Mouse (Mus musculus): ENCODE results near the gene Zfp110. TPM values are rescaled to one million over a fixed set of nuclear protein-coding genes. Genes with fewer than 3 reads are reported as not detected.
A peak's percentile ranks its signal among the peaks of the same experiment; 100 is the strongest.

Gene Zfp110
- polyA plus RNA-seq, 1 experiment from 2014 or later = 26.5 TPM

DNA sequence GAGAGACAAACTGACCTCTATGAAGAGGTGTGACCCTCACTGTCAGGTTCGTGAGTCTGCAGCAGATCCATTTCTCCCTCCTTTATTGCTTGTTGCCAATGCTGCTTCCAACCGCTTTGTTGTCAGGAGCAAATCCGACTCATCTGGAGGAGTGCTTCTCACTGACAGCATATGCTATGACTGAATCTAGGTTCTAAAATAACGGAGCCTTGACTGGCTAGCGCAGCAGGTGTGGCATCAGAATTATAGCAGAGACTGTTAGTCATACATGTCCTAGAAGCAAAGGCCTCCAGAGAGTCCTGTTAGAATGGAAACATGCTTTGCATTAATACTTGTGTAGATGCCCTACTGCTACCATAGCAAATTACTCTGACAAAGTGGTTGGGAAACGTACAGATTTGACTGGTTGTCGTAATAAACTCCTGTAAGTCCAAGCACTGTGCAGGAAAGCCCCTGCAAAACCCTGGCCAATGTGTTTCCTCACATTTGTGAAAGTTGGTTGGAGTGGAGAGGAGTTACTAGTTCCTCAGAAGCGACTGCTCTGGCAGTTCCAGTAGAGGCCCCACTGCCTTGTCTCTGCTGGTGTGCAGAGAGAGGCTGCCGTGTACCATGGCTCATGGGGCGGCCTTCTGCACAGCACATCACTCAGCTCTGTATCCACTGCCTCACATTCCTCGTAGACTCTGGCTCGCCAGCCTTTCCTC is 52.2 kb downstream of the Zfp110 start:
- Histone ChIP-seq H3K27ac (ENCODE audit: low read length) (no peak overlapping the region), H3K36me3 (ENCODE audit: control insufficient read depth, insufficient read depth) (peaks cover 59% of the 10 kb centered on the region), H3K4me1 (ENCODE audit: control insufficient read depth, insufficient read depth, low read length) (peaks cover 9% of the 10 kb centered on the region), H3K9ac (ENCODE audit: low read length) (no peak overlapping the region), H3K4me3 (ENCODE audit: low read length) (no peak overlapping the region), H3K4me2 (ENCODE audit: low read depth, low read length) (no peak overlapping the region), H3K9me3 (replicated peaks; ENCODE audit: control insufficient read depth, low read length) (no peaks in the 10 kb centered on the region), H3K27me3 (ENCODE audit: control insufficient read depth, insufficient read depth, low read length) (no peaks in the 10 kb centered on the region)
- ATAC-seq (replicated peaks; ENCODE audit: extremely low read depth, insufficient read depth, low FRiP score) = no peak
- 90% methylated on average over 12 of the region's 12 CpGs for WGBS

DNA sequence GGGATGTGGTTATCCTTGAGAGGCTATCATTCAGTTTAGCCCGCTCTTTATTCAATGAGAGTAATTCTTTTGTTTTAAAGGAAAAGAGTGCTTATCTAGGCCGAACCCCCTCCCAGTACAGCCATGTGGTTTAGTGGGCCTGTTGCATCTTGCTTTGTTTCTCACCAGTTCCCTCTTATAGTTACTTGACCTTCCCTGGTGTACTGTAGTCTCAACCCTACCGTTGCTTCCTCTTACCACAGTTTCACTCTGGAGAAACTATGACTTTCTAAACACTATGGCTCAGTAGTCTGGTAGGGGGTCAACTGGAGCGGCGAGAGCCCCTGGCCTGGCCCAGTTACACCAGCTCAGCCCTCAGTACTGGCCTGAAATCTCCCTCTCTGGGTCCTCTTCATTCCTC is 53.0 kb downstream of the Zfp110 start:
- Histone ChIP-seq H3K9me3 (replicated peaks; ENCODE audit: control insufficient read depth, low read length) (no peaks in the 10 kb centered on the region), H3K27ac (ENCODE audit: low read length) (no peak overlapping the region), H3K27me3 (ENCODE audit: control insufficient read depth, insufficient read depth, low read length) (no peaks in the 10 kb centered on the region), H3K36me3 (ENCODE audit: control insufficient read depth, insufficient read depth) (peaks cover 63% of the 10 kb centered on the region), H3K9ac (ENCODE audit: low read length) (no peak overlapping the region), H3K4me3 (ENCODE audit: low read length) (no peak overlapping the region), H3K4me2 (ENCODE audit: low read depth, low read length) (no peak overlapping the region), H3K4me1 (ENCODE audit: control insufficient read depth, insufficient read depth, low read length) (peaks cover under 1% of the 10 kb centered on the region)
- WGBS = 91% methylated on average over 5 of the region's 5 CpGs
- ATAC-seq (replicated peaks; ENCODE audit: extremely low read depth, insufficient read depth, low FRiP score) = no peak

DNA sequence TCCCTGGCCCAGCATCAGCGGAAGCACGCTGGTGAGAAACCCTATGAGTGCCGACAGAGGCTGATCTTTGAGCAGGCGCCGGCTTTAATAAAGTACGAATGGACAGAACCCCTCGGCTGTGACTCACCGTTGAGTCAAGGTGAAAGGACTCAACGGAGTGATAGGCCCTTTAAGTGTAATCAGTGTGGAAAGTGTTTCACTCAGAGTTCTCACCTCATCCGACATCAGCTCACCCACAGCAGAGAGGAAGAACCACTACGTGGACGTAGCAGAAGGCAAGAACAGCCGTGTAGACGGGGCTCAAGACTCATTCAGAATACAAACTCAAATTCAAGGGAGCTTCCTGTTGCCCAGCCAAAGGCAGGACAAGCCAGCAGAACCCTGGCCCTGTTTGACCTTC is 56.4 kb downstream of the Zfp110 start:
- Histone ChIP-seq H3K9me3 (replicated peaks; ENCODE audit: control insufficient read depth, low read length) (no peaks in the 10 kb centered on the region), H3K4me1 (ENCODE audit: control insufficient read depth, insufficient read depth, low read length) (no peaks in the 10 kb centered on the region), H3K9ac (ENCODE audit: low read length) (no peak overlapping the region), H3K4me3 (ENCODE audit: low read length) (no peak overlapping the region), H3K36me3 (ENCODE audit: control insufficient read depth, insufficient read depth) (peaks cover 47% of the 10 kb centered on the region), H3K4me2 (ENCODE audit: low read depth, low read length) (no peak overlapping the region), H3K27me3 (ENCODE audit: control insufficient read depth, insufficient read depth, low read length) (no peaks in the 10 kb centered on the region), H3K27ac (ENCODE audit: low read length) (no peak overlapping the region)
- no peak for ATAC-seq (replicated peaks; ENCODE audit: extremely low read depth, insufficient read depth, low FRiP score)
- WGBS = 86% methylated on average over 14 of the region's 14 CpGs

DNA sequence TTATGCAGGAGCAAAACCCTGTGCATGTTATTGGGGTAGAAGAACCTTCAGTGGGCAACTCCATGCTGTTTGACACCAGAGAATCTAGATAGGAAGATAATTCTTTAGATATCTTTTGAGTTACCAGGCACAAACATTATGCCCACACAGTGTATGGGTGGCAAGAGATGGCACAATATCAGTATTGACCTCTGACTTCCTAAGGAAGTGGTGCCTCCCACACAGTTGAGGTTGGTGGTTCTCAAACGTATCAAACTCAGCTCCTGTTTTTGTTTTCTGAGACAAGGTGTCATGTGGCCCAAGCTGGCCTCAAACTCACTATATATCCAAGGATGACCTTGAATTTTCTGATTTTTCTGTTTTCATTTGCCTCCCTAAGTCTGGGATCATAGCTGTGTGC is 56.8 kb downstream of the Zfp110 start:
- H3K9ac ChIP-seq (ENCODE audit: low read length) = no peak overlapping the region
- H3K36me3 ChIP-seq (ENCODE audit: control insufficient read depth, insufficient read depth) = peaks cover 43% of the 10 kb centered on the region
- no peak overlapping the region for H3K27ac ChIP-seq (ENCODE audit: low read length)
- H3K27me3 ChIP-seq (ENCODE audit: control insufficient read depth, insufficient read depth, low read length) = no peaks in the 10 kb centered on the region
- H3K9me3 ChIP-seq (replicated peaks; ENCODE audit: control insufficient read depth, low read length) = no peaks in the 10 kb centered on the region
- no peak overlapping the region for H3K4me3 ChIP-seq (ENCODE audit: low read length)
- WGBS = 64% methylated on average over 1 of the region's 1 CpGs
- H3K4me2 ChIP-seq (ENCODE audit: low read depth, low read length) = no peak overlapping the region
- no peak for ATAC-seq (replicated peaks; ENCODE audit: extremely low read depth, insufficient read depth, low FRiP score)
- H3K4me1 ChIP-seq (ENCODE audit: control insufficient read depth, insufficient read depth, low read length) = no peaks in the 10 kb centered on the region

DNA sequence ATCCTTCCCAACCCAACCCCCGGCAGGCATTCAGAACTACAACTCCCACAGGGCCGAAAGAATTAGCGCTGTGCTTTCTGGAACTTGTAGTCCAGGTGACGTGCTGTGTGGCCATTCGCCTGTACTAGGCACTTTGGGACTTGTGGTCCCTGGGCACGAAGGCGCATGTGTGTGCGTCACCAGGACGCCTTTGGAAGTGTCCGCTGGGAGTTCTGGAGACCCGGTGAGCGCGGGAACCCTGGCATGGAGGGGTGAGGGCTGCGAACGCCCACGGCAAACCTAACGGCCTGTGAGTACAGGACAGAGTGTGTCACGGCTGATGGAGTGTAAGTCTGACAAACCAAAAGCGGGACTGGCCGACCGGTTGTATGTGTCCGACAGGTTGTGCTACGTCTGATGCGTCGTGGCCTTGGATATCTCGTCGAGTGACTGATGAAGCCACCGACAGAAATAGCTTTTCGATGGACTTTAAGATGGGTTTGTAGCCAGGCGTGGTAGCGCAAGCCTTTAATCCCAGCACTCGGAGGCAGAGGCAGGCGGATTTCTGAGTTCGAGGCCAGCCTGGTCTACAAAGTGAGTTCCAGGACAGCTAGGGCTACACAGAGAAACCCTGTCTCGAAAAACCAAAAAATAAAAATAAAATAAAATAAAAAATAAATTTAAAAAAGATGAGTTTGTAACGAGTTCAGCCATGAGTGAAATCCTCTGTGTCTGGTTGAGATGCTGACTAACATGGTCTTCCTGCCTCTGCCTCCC is 63.3 kb downstream of the Zfp110 start, which contains the start of gene Zscan22:
Zscan22 (plus strand) TSS at position 161 of the 756 bp plus-strand sequence.
- WGBS = 4% methylated on average over 36 of the region's 36 CpGs
- H3K4me2 ChIP-seq (ENCODE audit: low read depth, low read length) = peak within 1 kb of the TSS; percentile 69
- H3K4me3 ChIP-seq (ENCODE audit: low read length) = peak within 1 kb of the TSS; percentile 73
- H3K9ac ChIP-seq (ENCODE audit: low read length) = peak within 1 kb of the TSS; percentile 79
- H3K27ac ChIP-seq (ENCODE audit: low read length) = peak within 1 kb of the TSS; percentile 64
- H3K4me1 ChIP-seq (ENCODE audit: control insufficient read depth, insufficient read depth, low read length) = peaks cover 8% of the 10 kb centered on the region
- H3K9me3 ChIP-seq (replicated peaks; ENCODE audit: control insufficient read depth, low read length) = no peaks in the 10 kb centered on the region
- ATAC-seq (replicated peaks; ENCODE audit: extremely low read depth, insufficient read depth, low FRiP score) = peak; percentile 99
- H3K27me3 ChIP-seq (ENCODE audit: control insufficient read depth, insufficient read depth, low read length) = no peaks in the 10 kb centered on the region
- peaks cover under 1% of the 10 kb centered on the region; the same call in 1 of the 2 replicates for H3K36me3 ChIP-seq (ENCODE audit: control insufficient read depth, insufficient read depth)

Other genes with a start within 250 kb of the Zfp110 start
- gene Vmn2r53, start 226.0 kb upstream of the Zfp110 start, polyA plus RNA-seq (2015; fragmentation: Nextera tagmentation; extraction: Ambion mirVana) = under 0.01 and 0.01 TPM in 2 replicates
- gene Vmn2r54, start 194.4 kb upstream of the Zfp110 start, polyA plus RNA-seq (2015; fragmentation: Nextera tagmentation; extraction: Ambion mirVana) = not detected in 2 replicates
- not detected in 2 replicates for gene Vmn2r55, start 149.8 kb upstream of the Zfp110 start, polyA plus RNA-seq (2015; fragmentation: Nextera tagmentation; extraction: Ambion mirVana)
- gene Vmn2r56, start 99.8 kb upstream of the Zfp110 start, polyA plus RNA-seq (2015; fragmentation: Nextera tagmentation; extraction: Ambion mirVana) = not detected in 2 replicates
- gene Zscan18, start 31.1 kb upstream of the Zfp110 start, polyA plus RNA-seq (2015; fragmentation: Nextera tagmentation; extraction: Ambion mirVana) = 4.4 and 5.9 TPM in 2 replicates
- gene Zfp329, start 15.9 kb upstream of the Zfp110 start, polyA plus RNA-seq (2015; fragmentation: Nextera tagmentation; extraction: Ambion mirVana) = 8.9 and 11.2 TPM in 2 replicates
- gene Zfp128, start 46.4 kb downstream of the Zfp110 start, polyA plus RNA-seq (2015; fragmentation: Nextera tagmentation; extraction: Ambion mirVana) = 2.7 and 3.2 TPM in 2 replicates
- gene Zscan22, start 63.1 kb downstream of the Zfp110 start, polyA plus RNA-seq (2015; fragmentation: Nextera tagmentation; extraction: Ambion mirVana) = 9.9 and 10.8 TPM in 2 replicates
- 521 and 529 TPM in 2 replicates for gene Rps5, start 87.5 kb downstream of the Zfp110 start, polyA plus RNA-seq (2015; fragmentation: Nextera tagmentation; extraction: Ambion mirVana)
- gene Rnf225, start 92.7 kb downstream of the Zfp110 start, polyA plus RNA-seq (2015; fragmentation: Nextera tagmentation; extraction: Ambion mirVana) = 0.47 and 0.74 TPM in 2 replicates
- 6.5 and 6.7 TPM in 2 replicates for gene Zfp324, start 131.1 kb downstream of the Zfp110 start, polyA plus RNA-seq (2015; fragmentation: Nextera tagmentation; extraction: Ambion mirVana)
- gene Zfp446, start 143.1 kb downstream of the Zfp110 start, polyA plus RNA-seq (2015; fragmentation: Nextera tagmentation; extraction: Ambion mirVana) = 6.5 and 7.0 TPM in 2 replicates
- gene Slc27a5, start 163.4 kb downstream of the Zfp110 start, polyA plus RNA-seq (2015; fragmentation: Nextera tagmentation; extraction: Ambion mirVana) = not detected in 2 replicates
- 123 and 143 TPM in 2 replicates for gene Trim28, start 164.4 kb downstream of the Zfp110 start, polyA plus RNA-seq (2015; fragmentation: Nextera tagmentation; extraction: Ambion mirVana)
- gene Zbtb45, start 175.3 kb downstream of the Zfp110 start, polyA plus RNA-seq (2015; fragmentation: Nextera tagmentation; extraction: Ambion mirVana) = 17.4 and 20.4 TPM in 2 replicates
- 146 TPM in 2 replicates for gene Chmp2a, start 200.0 kb downstream of the Zfp110 start, polyA plus RNA-seq (2015; fragmentation: Nextera tagmentation; extraction: Ambion mirVana)
- 49.0 and 94.2 TPM in 2 replicates for gene Ube2m, start 203.5 kb downstream of the Zfp110 start, polyA plus RNA-seq (2015; fragmentation: Nextera tagmentation; extraction: Ambion mirVana)
- gene Mzf1, start 220.0 kb downstream of the Zfp110 start, polyA plus RNA-seq (2015; fragmentation: Nextera tagmentation; extraction: Ambion mirVana) = 1.7 and 2.1 TPM in 2 replicates